Mouse (Mus musculus) lung, adult 2 months (tissue): ENCODE results near the gene Fut11. TPM values are rescaled to one million over a fixed set of nuclear protein-coding genes. Genes with fewer than 3 reads are reported as not detected.

Experiments used
- DNase-seq: peaks from one replicate; pipeline ENCODE4 v3.0.0; 2022
- H3K4me1 ChIP-seq: fragments of 200-500 bp; 2 replicates; pipeline ENCODE4 v1.6.1; 2011; ENCODE audit warnings: low read length; ENCODE audit not compliant: control insufficient read depth, insufficient read depth
- H3K4me3 ChIP-seq: fragments of 200-500 bp; replicated peaks from 2 replicates; pipeline ENCODE3; 2011; ENCODE audit warnings: low read depth, mild to moderate bottlenecking, control low read depth, low read length; ENCODE audit errors: extremely low read depth
- CTCF ChIP-seq: fragments of 200-500 bp; IDR thresholded peaks from 2 replicates; pipeline ENCODE4 v1.5.1; 2011; ENCODE audit warnings: mild to moderate bottlenecking, low read length, control low read depth; ENCODE audit not compliant: insufficient read depth
- POLR2A ChIP-seq: fragments of 200-500 bp; IDR thresholded peaks from 2 replicates; pipeline ENCODE4 v1.6.1; 2011; ENCODE audit warnings: low read depth, mild to moderate bottlenecking, control low read depth, low read length, borderline replicate concordance; ENCODE audit errors: extremely low read depth
- whole genome bisulfite sequencing: fragments of 180-500 bp; shearing (Covaris S2); methylation state at CpG from one replicate; pipeline ENCODE4 v1.1.7; 2018; 5-methylcytosine and 5-hydroxymethylcytosine counted together
- polyA plus RNA-seq: library from polyadenylated mRNA; depleted of rRNA; stranded (reverse); fragments of >200 nt; gene quantifications from 2 replicates; pipeline ENCODE4 v1.2.3, GENCODE M21; 2012

Gene Fut11
- polyA plus RNA-seq, 1 experiment, result 24.8 TPM

DNA sequence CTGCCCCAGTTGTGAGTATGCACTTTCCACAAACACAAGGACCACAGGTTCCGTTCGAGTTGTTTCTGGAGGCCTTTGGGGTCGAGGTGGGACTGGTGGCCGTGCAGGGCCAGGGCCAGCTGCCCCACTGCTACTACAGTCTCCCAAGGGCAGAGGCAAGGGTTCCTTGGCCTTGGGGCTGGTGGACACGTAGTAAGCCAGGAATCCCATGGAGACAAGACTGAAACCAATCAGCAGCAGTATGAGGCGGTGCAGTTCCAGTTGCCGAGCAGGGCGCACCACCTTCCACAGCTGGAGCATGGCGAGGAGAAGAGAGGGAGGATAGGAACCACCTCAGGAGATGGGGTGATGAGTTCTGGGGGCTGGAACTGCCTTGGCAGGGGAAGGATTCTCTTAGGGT is 35.1 kb downstream of the Fut11 start:
- TF ChIP-seq POLR2A (no peak), CTCF (no peak)
- WGBS, result 90% methylated on average over 9 of the region's 9 CpGs
- H3K4me3 ChIP-seq, result no peak overlapping the region
- no peak for DNase-seq
- peaks cover 8% of the 10 kb centered on the region for H3K4me1 ChIP-seq

DNA sequence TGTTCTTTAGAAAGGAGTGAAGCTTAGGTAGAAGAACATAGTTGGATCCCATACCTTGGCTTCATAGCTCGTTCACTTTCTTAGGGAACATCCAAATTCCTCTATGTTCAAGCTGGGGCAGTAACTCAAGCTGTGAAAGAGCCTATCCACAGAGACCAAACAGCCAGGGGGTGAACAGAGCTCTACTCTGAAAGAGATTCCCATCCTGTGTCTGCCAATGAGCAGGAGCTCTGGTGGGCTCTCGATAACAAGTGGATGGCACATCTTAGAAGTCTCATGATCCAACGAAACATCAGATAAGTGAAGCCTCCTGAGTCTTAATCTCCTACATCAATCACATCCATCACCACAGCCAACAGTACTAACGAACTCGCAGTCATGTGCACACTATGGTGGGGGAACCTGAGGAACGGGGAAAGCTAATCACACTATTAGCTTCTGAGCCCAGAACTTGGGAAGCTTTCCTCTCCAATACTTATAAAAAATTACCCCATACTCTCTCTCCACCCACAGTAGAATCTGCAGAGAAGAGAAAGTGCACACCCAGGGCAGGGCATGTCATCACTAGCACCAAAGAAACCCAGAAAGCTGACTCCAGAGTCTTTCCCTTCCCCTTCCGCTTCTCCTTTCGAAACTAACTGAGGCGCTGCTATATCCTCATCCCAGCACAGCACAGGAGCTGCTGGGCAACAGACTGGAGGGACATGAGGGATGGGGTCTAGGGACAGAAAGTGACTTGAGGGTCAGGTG is 36.3 kb downstream of the Fut11 start:
- TF ChIP-seq POLR2A, result no peak
- TF ChIP-seq CTCF, result no peak
- 81% methylated on average over 9 of the region's 9 CpGs for WGBS
- Histone ChIP-seq H3K4me3 (no peak overlapping the region), H3K4me1 (peaks cover 8% of the 10 kb centered on the region)
- no peak for DNase-seq

DNA sequence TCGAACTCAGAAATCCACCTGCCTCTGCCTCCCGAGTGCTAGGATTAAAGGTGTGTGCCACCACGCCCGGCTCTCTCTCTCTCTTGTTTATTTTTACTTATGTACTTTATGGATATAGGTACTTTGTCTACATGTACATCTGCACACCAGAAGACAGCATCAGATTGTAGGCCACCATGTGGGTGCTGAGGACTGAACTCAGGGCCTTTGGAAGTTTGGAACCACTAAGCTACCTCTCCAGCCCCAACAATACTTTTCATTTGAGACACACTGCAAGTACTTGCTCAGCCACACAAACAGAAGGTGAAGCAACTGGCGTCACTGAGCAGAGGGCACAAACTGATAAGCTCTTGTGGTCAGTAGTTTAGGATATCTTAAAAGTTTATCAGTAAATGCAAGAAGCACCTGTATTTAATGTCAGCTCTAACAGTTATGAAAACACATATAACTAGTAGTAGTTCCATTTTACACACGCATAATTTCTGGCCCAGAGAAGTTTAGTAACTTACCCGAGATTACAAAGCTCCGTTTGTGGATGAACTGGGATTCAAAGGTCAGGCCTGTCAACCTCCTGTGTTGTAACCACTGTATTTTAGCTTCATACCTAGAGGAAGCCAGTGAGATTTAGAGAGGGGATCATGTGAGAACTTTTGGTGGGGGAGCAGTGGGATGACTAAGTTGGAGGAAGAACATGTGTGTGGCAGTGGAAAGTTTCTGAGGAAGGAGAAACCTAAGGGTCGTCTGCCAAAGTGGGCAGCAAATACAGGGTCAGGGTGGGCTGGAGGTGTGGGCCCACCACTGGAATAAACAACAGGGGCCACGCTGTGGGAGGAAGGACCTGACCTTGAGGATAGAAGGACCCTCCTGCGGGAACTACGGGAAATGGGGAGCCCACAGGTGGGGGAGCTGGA is 38.5 kb downstream of the Fut11 start:
- DNase-seq, result no peak
- H3K4me3 ChIP-seq, result peak overlapping the region; percentile 93
- 32% methylated on average over 12 of the region's 12 CpGs for WGBS
- peaks cover 8% of the 10 kb centered on the region for H3K4me1 ChIP-seq
- no peak for TF ChIP-seq CTCF
- TF ChIP-seq POLR2A, result no peak

DNA sequence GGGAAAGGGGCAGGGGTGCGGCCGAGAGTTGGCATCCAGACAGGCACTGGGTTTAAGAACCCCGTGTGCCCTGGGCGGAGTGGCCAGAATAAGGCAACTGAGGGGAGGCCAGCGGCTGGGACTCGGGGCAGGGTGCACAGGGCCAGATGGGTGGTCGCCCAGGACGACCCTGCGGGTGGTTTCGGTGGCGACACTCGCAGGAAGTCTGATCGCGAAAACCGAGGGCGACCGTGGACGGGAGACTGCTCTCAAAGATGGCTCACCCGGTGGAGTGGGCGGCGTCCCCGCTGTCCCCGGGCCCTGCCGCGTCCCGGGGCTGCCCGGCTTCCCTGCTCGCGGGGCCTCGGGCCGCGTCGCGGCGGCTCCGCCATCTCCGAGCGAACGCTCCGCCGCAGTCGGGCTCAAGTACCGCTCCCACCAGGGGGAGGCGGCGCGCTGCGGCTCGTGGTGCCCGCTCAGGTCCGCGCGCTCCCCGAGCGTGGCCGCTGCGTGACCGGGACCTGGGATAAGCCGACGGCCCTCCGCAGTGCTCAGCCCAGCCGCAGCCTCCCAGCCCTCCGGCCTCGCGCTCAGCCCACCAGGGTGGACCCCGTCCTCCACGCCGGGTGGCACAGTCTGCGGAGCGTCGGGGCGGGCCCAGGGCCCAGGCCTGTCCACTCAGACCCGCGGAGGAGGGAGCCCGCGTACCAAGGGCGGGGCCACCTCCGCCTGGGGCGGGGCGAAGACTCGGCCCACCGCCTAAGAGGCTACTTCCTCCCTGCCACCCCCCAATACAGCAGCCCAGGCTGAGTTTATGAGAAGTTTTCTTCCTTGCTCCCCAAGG is 39.4 kb downstream of the Fut11 start, which contains the start of gene Ndst2:
Gene Ndst2, minus strand, starts transcription at position 611 of the 823 bp plus-strand sequence.
- under 1% methylated on average over 81 of the region's 81 CpGs for WGBS
- Histone ChIP-seq H3K4me1 (peaks cover 8% of the 10 kb centered on the region), H3K4me3 (peak within 1 kb of the TSS; percentile 93)
- peak; percentile 49; the same call in 1 of the 2 replicates for TF ChIP-seq POLR2A
- TF ChIP-seq CTCF, result no peak
- DNase-seq, result peak; percentile 92

DNA sequence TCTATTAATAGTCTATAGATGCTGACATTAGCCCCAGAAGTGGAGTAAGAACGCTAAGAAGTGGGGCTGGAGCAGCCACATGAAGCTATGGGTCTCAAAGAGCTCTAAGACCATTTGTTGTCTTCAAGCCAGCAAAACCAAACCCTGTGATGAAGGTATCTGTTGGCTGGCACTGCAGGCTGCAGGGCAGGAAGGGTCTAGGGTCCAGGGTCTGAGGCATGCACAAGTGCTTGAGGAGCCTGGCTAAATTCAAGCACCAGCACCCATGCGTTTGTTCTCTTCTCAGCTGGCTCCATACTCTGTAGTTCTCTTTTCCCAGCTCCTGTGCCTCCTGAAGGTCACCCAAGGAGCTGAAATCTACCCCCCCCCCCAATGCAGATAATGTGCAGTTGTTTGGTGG is 40.3 kb downstream of the Fut11 start:
- peaks cover 8% of the 10 kb centered on the region for H3K4me1 ChIP-seq
- H3K4me3 ChIP-seq, result no peak overlapping the region
- TF ChIP-seq CTCF (no peak), POLR2A (no peak)
- no peak for DNase-seq
- WGBS, result 45% methylated on average over 2 of the region's 2 CpGs

DNA sequence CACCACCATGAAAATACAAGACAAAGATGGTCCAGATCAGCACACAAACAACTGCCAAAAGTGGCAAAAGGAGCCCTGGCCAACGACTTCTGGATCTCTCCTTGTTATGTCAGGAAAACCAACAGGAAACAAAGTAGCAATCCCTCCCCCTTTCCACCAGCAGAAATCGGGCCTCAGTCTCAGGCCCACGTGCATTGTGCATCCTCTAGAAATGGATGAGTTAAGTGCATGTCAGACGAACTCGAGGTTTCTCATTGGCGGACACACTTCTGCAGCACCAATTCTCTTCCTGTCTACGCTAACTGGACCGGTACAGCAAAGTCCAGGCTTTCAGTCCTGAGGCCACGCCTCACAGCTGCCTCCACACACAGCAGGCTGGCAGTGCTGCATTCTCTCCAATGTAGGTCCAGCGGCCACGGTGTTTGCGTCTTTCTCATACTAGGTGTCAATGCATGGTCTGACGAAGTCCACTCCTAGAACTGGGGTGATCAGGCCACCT is 41.2 kb downstream of the Fut11 start:
- 67% methylated on average over 13 of the region's 13 CpGs for whole genome bisulfite sequencing
- peaks cover 8% of the 10 kb centered on the region for H3K4me1 ChIP-seq
- no peak for DNase-seq
- no peak for TF ChIP-seq CTCF
- TF ChIP-seq POLR2A, result no peak
- H3K4me3 ChIP-seq, result no peak overlapping the region

DNA sequence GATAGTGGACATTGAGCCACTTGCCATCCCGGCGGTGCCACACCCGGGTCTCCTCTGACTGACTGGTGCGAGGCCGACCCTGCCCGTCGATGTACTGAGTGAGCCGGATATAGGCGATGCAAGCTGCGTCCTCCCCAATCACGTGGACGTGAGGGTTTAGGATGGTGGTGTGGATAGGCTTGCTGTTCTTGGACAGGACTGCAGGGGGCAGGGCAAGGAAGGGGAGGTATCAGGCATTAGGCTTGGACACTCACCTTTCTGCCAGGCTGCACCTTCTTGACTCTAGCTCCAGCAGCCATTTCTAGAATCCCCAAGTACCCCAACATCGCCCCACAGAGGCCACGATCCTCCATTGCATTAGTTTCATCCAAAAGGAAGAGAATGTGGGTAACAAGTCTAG is 42.5 kb downstream of the Fut11 start:
- peaks cover 8% of the 10 kb centered on the region for H3K4me1 ChIP-seq
- H3K4me3 ChIP-seq, result no peak overlapping the region
- DNase-seq, result peak; percentile 70
- 35% methylated on average over 14 of the region's 14 CpGs for WGBS
- TF ChIP-seq CTCF, result peak; percentile 77
- no peak for TF ChIP-seq POLR2A

DNA sequence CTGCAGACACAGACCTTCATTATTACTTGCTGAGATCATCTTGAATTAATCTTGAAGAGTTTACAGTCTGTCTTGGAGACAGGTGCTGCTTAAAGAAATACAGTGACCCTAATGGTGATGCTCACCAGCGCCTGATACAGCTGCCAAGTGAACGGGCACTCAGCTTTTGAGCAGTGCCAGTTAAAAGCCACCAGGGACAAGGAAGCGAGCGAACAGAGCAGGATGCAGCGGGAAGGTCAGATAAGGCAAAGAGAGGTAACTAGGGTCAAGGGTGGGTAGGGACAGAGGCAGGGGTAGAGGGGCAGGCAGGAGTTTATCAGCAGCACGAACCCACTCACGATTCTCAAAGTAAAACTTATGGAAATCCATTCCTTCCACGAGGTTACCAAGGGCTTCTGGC is 43.7 kb downstream of the Fut11 start:
- TF ChIP-seq CTCF (no peak), POLR2A (no peak)
- no peak for DNase-seq
- Histone ChIP-seq H3K4me3 (no peak overlapping the region), H3K4me1 (peaks cover 2% of the 10 kb centered on the region; the same call in 1 of the 2 replicates)
- WGBS, result 82% methylated on average over 8 of the region's 8 CpGs

DNA sequence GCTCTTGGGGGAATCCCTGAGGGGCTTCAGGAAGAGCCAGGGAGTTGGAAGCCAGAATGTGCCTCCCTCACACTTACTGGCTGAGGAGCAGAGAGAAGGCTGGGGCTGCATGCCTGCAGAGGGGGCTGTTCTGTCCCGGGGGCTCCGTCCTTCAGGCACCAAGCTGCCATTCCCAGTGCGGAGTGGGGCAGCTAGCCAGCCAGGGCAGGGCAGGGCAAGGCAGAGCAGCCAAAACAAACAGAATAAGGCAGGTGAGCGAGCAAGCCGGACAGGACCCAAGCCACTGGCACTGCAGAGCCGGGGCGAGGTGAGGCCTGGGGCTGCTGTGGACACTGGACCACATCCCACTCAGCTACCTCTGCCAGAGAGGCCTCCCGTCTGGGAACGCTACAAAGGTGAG is 46.5 kb downstream of the Fut11 start:
- DNase-seq, result peak; percentile 74
- Histone ChIP-seq H3K4me1 (no peaks in the 10 kb centered on the region), H3K4me3 (no peak overlapping the region)
- 72% methylated on average over 9 of the region's 9 CpGs for WGBS
- TF ChIP-seq CTCF (no peak), POLR2A (no peak)
